Mouse (Mus musculus) ES-E14 (cell line): ENCODE measurements around the gene Krtap1-3.

Source experiments
- HCFC1 ChIP-seq: IDR thresholded peaks from 2 replicates; pipeline ENCODE4 v1.6.1; 2012; ENCODE audit warnings: low read length, inconsistent platforms, borderline replicate concordance; ENCODE audit not compliant: insufficient read depth
- ZC3H11A ChIP-seq: IDR thresholded peaks from 2 replicates; pipeline ENCODE4 v1.6.1; 2012; ENCODE audit warnings: low read depth, mild to moderate bottlenecking, inconsistent platforms, low read length, borderline replicate concordance

DNA sequence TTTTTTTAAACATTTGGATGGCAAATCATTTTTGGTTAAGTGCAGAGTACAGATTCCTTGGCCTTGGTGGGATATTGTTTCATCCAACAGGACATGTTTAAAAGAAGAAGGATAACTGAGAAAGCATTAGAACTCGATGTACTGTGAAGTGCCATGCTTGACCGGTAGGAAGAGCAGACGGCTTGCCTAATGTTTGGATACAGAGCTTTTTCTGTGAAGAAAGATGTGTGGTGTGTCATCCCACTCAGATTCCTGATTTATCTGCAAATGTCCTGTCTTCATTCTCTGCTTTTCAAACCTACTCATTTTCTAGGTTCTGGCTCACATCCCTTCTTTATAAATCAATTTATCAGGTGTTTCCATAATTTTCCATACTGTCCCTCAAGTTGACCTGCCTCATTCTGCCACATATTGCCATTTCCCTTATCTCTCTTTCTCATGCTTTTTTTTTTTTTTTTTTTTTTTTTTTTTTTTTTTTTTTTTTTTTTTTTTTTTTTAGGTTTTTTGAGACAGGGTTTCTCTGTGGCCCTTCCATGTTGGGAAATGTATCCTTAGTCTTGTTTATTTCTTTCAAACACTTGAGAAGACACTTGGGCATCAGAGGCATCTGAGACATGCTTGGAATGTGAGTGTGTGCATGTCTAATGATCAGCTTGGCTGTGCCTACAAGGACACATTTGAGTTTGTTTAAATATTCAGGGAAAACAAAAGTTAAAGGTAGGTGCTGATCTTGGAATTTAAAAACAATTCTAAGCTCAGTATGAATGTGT is 33.0 kb downstream of the Krtap1-3 start:
- TF ChIP-seq HCFC1 (no peak), ZC3H11A (no peak)
